In the genomic region with DNA sequence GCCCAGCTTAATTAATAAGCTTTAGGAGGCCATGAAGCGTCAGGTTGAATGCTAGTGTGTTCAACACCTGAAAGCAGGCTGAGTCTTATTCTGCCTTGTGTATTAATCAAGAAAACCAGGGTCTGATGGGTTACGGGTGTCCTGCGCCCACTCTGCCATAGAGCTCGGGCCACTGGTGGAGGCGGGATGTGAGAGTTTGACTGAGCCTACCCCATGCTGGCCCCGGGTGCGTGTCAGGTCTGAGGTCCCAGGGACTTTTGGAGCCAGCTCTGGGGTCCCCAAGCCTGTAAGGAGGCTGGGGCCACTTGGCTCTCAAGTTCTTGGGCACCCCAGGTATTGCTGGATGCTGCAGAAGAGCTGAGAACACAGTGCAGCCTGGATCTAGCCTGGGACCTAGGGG, we compare ENCODE assay signal across 16 mouse cellular contexts.
"Had no signal": no experiment of that assay in that cellular context is flagged by ENCODE, and none has a peak within 500 bp of the region (broad histone marks: within the 10 kb centered on the region; RNA-seq: fewer than 3 reads in every experiment).

No protein-coding gene starts in this region.

- H3K4me1 ChIP-seq: neural tube, embryonic 13.5 days; neural tube, embryonic 15.5 days; stomach, embryonic 15.5 days had no signal

- DNase-seq: retina, postnatal 1 day; right cerebral cortex, adult 18-20 months; right cerebral cortex, postnatal 14 days; right cerebral cortex, postnatal 25 days; right cerebral cortex, postnatal 4 days; spleen, adult 18-20 months; thymus, adult 18-20 months; thymus, adult 2 months; thymus, postnatal 14 days; thymus, postnatal 25 days; thymus, postnatal 36 days; thymus, postnatal 4 days had no signal

- H3K27me3 ChIP-seq: neural tube, embryonic 13.5 days; neural tube, embryonic 15.5 days; stomach, embryonic 15.5 days had no signal

- H3K36me3 ChIP-seq: neural tube, embryonic 13.5 days; neural tube, embryonic 15.5 days; stomach, embryonic 15.5 days had no signal

- H3K4me3 ChIP-seq: neural tube, embryonic 13.5 days; neural tube, embryonic 15.5 days; stomach, embryonic 15.5 days had no signal

- H3K9ac ChIP-seq: neural tube, embryonic 13.5 days; neural tube, embryonic 15.5 days; stomach, embryonic 15.5 days had no signal

- H3K4me2 ChIP-seq: neural tube, embryonic 13.5 days; neural tube, embryonic 15.5 days; stomach, embryonic 15.5 days had no signal

- H3K27ac ChIP-seq: neural tube, embryonic 13.5 days; neural tube, embryonic 15.5 days; stomach, embryonic 15.5 days; stomach, postnatal 0 days had no signal

- H3K9me3 ChIP-seq: neural tube, embryonic 13.5 days; neural tube, embryonic 15.5 days; stomach, embryonic 15.5 days had no signal
